Mouse (Mus musculus) CH12.LX (cell line): ENCODE data around the gene Ace. TPM values are rescaled to one million over a fixed set of nuclear protein-coding genes. Genes with fewer than 3 reads are reported as not detected.

Experiments
- DNase-seq: peaks from one replicate; pipeline ENCODE4 v3.0.0-alpha.2; 2013; ENCODE audit errors: extremely low read depth
- H3K27ac ChIP-seq: 2 replicates; pipeline ENCODE4 v1.5.1; 2012; ENCODE audit warnings: low read depth, mild to moderate bottlenecking, control low read depth, moderate library complexity; ENCODE audit not compliant: insufficient read depth
- H3K27me3 ChIP-seq: replicated peaks from 2 replicates; pipeline ENCODE3; 2012; ENCODE audit warnings: inconsistent platforms
- H3K36me3 ChIP-seq, 2 experiments: replicated peaks in 1 of 2; 2 replicates each; pipeline versions ENCODE3 to v1.6.1; 2012; ENCODE audit warnings: inconsistent platforms in 1 of 2, low read length in 1 of 2, mild to moderate bottlenecking in 1 of 2, mixed read lengths in 1 of 2, moderate library complexity in 1 of 2; ENCODE audit not compliant: control insufficient read depth in 1 of 2, insufficient read depth in 1 of 2
- H3K4me1 ChIP-seq, 2 experiments: 2 replicates each; pipeline ENCODE4 v1.6.1; 2012; ENCODE audit warnings: inconsistent platforms in 1 of 2, moderate library complexity in 1 of 2; ENCODE audit not compliant: insufficient read depth in 2 of 2, control insufficient read depth in 1 of 2
- H3K4me2 ChIP-seq: 2 replicates; pipeline ENCODE4 v1.6.1; 2012; ENCODE audit warnings: low read depth, mild to moderate bottlenecking, control low read depth; ENCODE audit not compliant: poor library complexity, insufficient read depth, severe bottlenecking
- H3K4me3 ChIP-seq, 3 experiments: fragments of 150-350 bp in 1 of 3; sonication (generic) in 1 of 3; replicated peaks in 1 of 3; 2 replicates each; pipeline versions ENCODE3 to v1.5.1; 2011 to 2012; ENCODE audit warnings: low read depth in 2 of 3, low read length in 2 of 3, mild to moderate bottlenecking in 2 of 3, moderate library complexity in 2 of 3, control low read depth in 1 of 3, improper control_type of control experiment in 1 of 3, inconsistent platforms in 1 of 3, mixed read lengths in 1 of 3; ENCODE audit not compliant: poor library complexity in 1 of 3
- H3K79me2 ChIP-seq: replicated peaks from 2 replicates; pipeline ENCODE4 v1.6.1; 2012; ENCODE audit warnings: mild to moderate bottlenecking, moderate library complexity; ENCODE audit not compliant: control insufficient read depth, poor library complexity, insufficient read depth, severe bottlenecking; ENCODE audit errors: extremely low read depth
- H3K9ac ChIP-seq: 2 replicates; pipeline ENCODE4 v1.6.1; 2012; ENCODE audit warnings: low read depth, mild to moderate bottlenecking, control low read depth, moderate library complexity; ENCODE audit not compliant: insufficient read depth
- H3K9me3 ChIP-seq: replicated peaks from 2 replicates; pipeline ENCODE3; 2012; ENCODE audit warnings: low read length, inconsistent platforms, mixed read lengths
- CHD1 ChIP-seq: IDR thresholded peaks from 2 replicates; pipeline ENCODE4 v1.6.1; 2012; ENCODE audit warnings: low read depth, low read length, improper control_type of control experiment, inconsistent platforms
- E2F4 ChIP-seq: IDR thresholded peaks from 2 replicates; pipeline ENCODE4 v1.6.1; 2011; ENCODE audit warnings: low read depth, low read length, improper control_type of control experiment; ENCODE audit not compliant: insufficient replicate concordance
- EP300 ChIP-seq: IDR thresholded peaks from 2 replicates; pipeline ENCODE4 v1.6.1; 2011; ENCODE audit warnings: low read length, improper control_type of control experiment
- GABPA ChIP-seq: IDR thresholded peaks from 2 replicates; pipeline ENCODE4 v1.6.1; 2012; ENCODE audit warnings: low read depth, low read length, improper control_type of control experiment, inconsistent platforms; ENCODE audit not compliant: insufficient replicate concordance
- HCFC1 ChIP-seq: IDR thresholded peaks from 2 replicates; pipeline ENCODE4 v1.6.1; 2012; ENCODE audit warnings: low read depth, mild to moderate bottlenecking, inconsistent platforms, low read length, improper control_type of control experiment
- IRF4 ChIP-seq: IDR thresholded peaks from 2 replicates; pipeline ENCODE4 v1.6.1; 2014; ENCODE audit warnings: low read depth, mild to moderate bottlenecking, inconsistent platforms, low read length, improper control_type of control experiment
- MAFK ChIP-seq: IDR thresholded peaks from 2 replicates; pipeline ENCODE4 v1.6.1; 2011; ENCODE audit warnings: low read length, improper control_type of control experiment; ENCODE audit not compliant: insufficient replicate concordance
- MAZ ChIP-seq: IDR thresholded peaks from 2 replicates; pipeline ENCODE4 v1.6.1; 2012; ENCODE audit warnings: low read depth, mild to moderate bottlenecking, inconsistent platforms, low read length, improper control_type of control experiment, moderate library complexity
- MEF2A ChIP-seq: IDR thresholded peaks from 2 replicates; pipeline ENCODE4 v1.6.1; 2014; ENCODE audit warnings: low read depth, mild to moderate bottlenecking, inconsistent platforms, low read length, improper control_type of control experiment, borderline replicate concordance
- MYC ChIP-seq: IDR thresholded peaks from 2 replicates; pipeline ENCODE4 v1.6.1; 2011; ENCODE audit warnings: low read depth, mild to moderate bottlenecking, improper control_type of control experiment, low read length
- NRF1 ChIP-seq: IDR thresholded peaks from 2 replicates; pipeline ENCODE4 v1.6.1; 2014; ENCODE audit warnings: low read depth, mild to moderate bottlenecking, inconsistent platforms, low read length, improper control_type of control experiment, moderate library complexity
- PAX5 ChIP-seq: IDR thresholded peaks from 2 replicates; pipeline ENCODE4 v1.6.1; 2012; ENCODE audit warnings: low read length, inconsistent platforms, mixed read lengths
- POLR2A ChIP-seq: IDR thresholded peaks from 2 replicates; pipeline ENCODE4 v1.6.1; 2011; ENCODE audit warnings: low read depth, mild to moderate bottlenecking, improper control_type of control experiment, low read length
- POLR2AphosphoS2 ChIP-seq: IDR thresholded peaks from 2 replicates; pipeline ENCODE4 v1.6.1; 2011; ENCODE audit warnings: low read depth, low read length, improper control_type of control experiment
- RCOR1 ChIP-seq: conservative IDR thresholded peaks from 2 replicates; pipeline ENCODE4 v1.6.1; 2012; ENCODE audit warnings: low read depth, mild to moderate bottlenecking, inconsistent platforms, low read length, improper control_type of control experiment
- SIN3A ChIP-seq: IDR thresholded peaks from 2 replicates; pipeline ENCODE4 v1.6.1; 2012; ENCODE audit warnings: low read length, improper control_type of control experiment, inconsistent platforms
- TBP ChIP-seq: conservative IDR thresholded peaks from 2 replicates; pipeline ENCODE4 v1.6.1; 2011; ENCODE audit warnings: low read depth, low read length, improper control_type of control experiment
- TCF12 ChIP-seq: IDR thresholded peaks from 2 replicates; pipeline ENCODE4 v1.6.1; 2014; ENCODE audit warnings: low read depth, mild to moderate bottlenecking, inconsistent platforms, low read length, improper control_type of control experiment
- UBTF ChIP-seq: IDR thresholded peaks from 2 replicates; pipeline ENCODE4 v1.6.1; 2012; ENCODE audit warnings: low read depth, mild to moderate bottlenecking, inconsistent platforms, low read length, improper control_type of control experiment, moderate library complexity
- USF1 ChIP-seq: IDR thresholded peaks from 2 replicates; pipeline ENCODE4 v1.6.1; 2014; ENCODE audit warnings: low read depth, mild to moderate bottlenecking, inconsistent platforms, low read length, improper control_type of control experiment
- USF2 ChIP-seq: conservative IDR thresholded peaks from 2 replicates; pipeline ENCODE4 v1.6.1; 2011; ENCODE audit warnings: low read depth, low read length, improper control_type of control experiment
- ZKSCAN1 ChIP-seq: IDR thresholded peaks from 2 replicates; pipeline ENCODE4 v1.6.1; 2012; ENCODE audit warnings: low read depth, inconsistent platforms, low read length, improper control_type of control experiment, borderline replicate concordance
- ZMIZ1 ChIP-seq: IDR thresholded peaks from 2 replicates; pipeline ENCODE4 v1.6.1; 2012; ENCODE audit warnings: low read depth, mild to moderate bottlenecking, inconsistent platforms, low read length, improper control_type of control experiment
- ZNF384 ChIP-seq: IDR thresholded peaks from 2 replicates; pipeline ENCODE4 v1.6.1; 2012; ENCODE audit warnings: low read depth, low read length, improper control_type of control experiment, inconsistent platforms
- dilution Hi-C: fragments of 300-500 bp; cut with MboI; formaldehyde crosslinking; loops from 2 replicates; pipeline ENCODE4 v1.14.3; 2020; ENCODE audit warnings: low sequenced_read_pairs; ENCODE audit not compliant: extremely low pct_unique_long_range_greater_than_20kb, extremely low pct_ligation_motif_present
- in situ Hi-C: fragments of 300-500 bp; cut with MboI; formaldehyde crosslinking; loops from 3 replicates; pipeline ENCODE4 v1.14.3; 2019; ENCODE audit warnings: low sequenced_read_pairs, low pct_ligation_motif_present, low pct_unique_long_range_greater_than_20kb, mixed read lengths
- polyA plus RNA-seq: library from polyadenylated mRNA; unstranded; fragments of >175 nt; gene quantifications from 2 replicates; pipeline ENCODE4 v1.2.1, GENCODE M21; 2012; ENCODE audit warnings: low read depth; ENCODE audit not compliant: insufficient read length
- total RNA-seq, 2 experiments: library from RNA; depleted of rRNA; stranded (reverse); fragments of 300-350 nt in 1 of 2; fragments of >200 nt in 1 of 2; gene quantifications; 2 replicates each; pipeline ENCODE4 v1.2.3; 2012 to 2014

Gene Ace
- total and polyA plus RNA-seq, 3 experiments: 0.08 TPM; not detected in 2

- H3K4me2 ChIP-seq: no peak overlapping the region
- H3K4me1 ChIP-seq: peaks cover 8 to 15% of the 10 kb centered on the region in 2 experiments; a peak in 3 of 4 replicates
- in situ Hi-C loops: no loop called here
- DNase-seq: no peak
- H3K79me2 ChIP-seq: no peaks in the 10 kb centered on the region
- no peaks in the 10 kb centered on the region for H3K9me3 ChIP-seq
- dilution Hi-C loops: no loop called here
- peaks cover 42% of the 10 kb centered on the region for H3K27me3 ChIP-seq
- no peaks in the 10 kb centered on the region for H3K36me3 ChIP-seq
- TF ChIP-seq TBP (no peak), MAFK (no peak), ZMIZ1 (no peak), POLR2A (no peak), E2F4 (no peak), MEF2A (no peak), POLR2AphosphoS2 (no peak), SIN3A (no peak), EP300 (no peak), MAZ (no peak), ZNF384 (no peak), USF1 (no peak), UBTF (no peak), PAX5 (no peak), CHD1 (no peak), RCOR1 (no peak), HCFC1 (no peak), MYC (no peak), USF2 (no peak), NRF1 (no peak)
- no peak overlapping the region for H3K27ac ChIP-seq
- H3K9ac ChIP-seq: no peak overlapping the region
- no peak overlapping the region for H3K4me3 ChIP-seq
Observed at GRCm38 (mm10) chr11:105957501-105957900, 10.2 kb upstream of the Ace start.

GRCm38 (mm10) chr11:105958566-105958965, 9.2 kb upstream of the Ace start:
- DNase-seq: no peak
- in situ Hi-C loops (no loop called here), dilution Hi-C loops (no loop called here)
- no peak overlapping the region for H3K27ac ChIP-seq
- H3K27me3 ChIP-seq: peaks cover 31% of the 10 kb centered on the region
- H3K36me3 ChIP-seq: no peaks in the 10 kb centered on the region
- TF ChIP-seq MAFK (no peak), ZKSCAN1 (no peak), USF1 (no peak), NRF1 (no peak), MYC (no peak), TCF12 (no peak), HCFC1 (no peak), SIN3A (no peak), USF2 (no peak), POLR2AphosphoS2 (no peak), GABPA (no peak), IRF4 (no peak), E2F4 (no peak)
- H3K4me3 ChIP-seq: no peak overlapping the region
- H3K4me1 ChIP-seq: peaks cover 3 to 15% of the 10 kb centered on the region in 2 experiments; a peak in 3 of 4 replicates
- no peak overlapping the region for H3K9ac ChIP-seq
- no peaks in the 10 kb centered on the region for H3K9me3 ChIP-seq
- no peak overlapping the region for H3K4me2 ChIP-seq
- no peaks in the 10 kb centered on the region for H3K79me2 ChIP-seq
